Mouse (Mus musculus) ES-Bruce4 (cell line): Measurements from ENCODE around the gene Itgb3.

Source experiments
- CTCF ChIP-seq: IDR thresholded peaks from one replicate; pipeline ENCODE4 v1.8.1; 2011; ENCODE audit warnings: low read depth, low read length
- EP300 ChIP-seq: IDR thresholded peaks from 2 replicates; pipeline ENCODE4 v1.6.1; 2011; ENCODE audit warnings: low read depth, low read length; ENCODE audit not compliant: insufficient read depth
- POLR2A ChIP-seq: IDR thresholded peaks from one replicate; pipeline ENCODE4 v1.8.1; 2011; ENCODE audit warnings: low read length; ENCODE audit not compliant: insufficient read depth

DNA sequence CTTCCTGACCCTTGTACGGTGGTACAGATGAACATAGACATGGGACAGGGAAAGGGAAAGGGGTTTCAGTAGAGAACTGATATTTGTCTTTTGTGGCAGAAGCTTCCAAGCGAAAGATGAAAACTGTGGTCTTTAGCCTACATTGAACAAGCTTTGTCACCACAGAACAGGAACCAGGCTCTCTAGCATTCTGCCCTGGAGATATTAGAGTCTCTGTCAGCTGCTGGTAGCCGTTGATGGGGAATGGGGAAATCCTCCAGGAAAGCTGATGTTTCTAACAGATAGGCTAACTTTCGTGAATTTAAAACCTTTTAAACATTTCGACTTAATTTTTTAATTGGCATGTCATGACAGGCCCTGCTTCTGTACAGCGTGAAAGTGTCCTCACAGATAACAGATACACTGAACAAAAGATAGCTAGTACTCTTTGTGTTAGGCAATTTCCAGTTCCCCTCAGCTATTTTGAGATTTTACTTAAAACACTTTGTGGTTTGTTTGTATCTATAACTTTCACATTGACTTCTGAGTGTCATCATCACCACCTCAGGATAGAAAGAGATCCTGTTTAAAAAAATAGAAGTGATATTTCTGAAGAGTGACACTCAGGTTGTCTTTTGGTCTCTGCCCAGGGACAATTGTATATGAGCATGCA, 1.4 kb downstream of the Itgb3 start:
- TF ChIP-seq POLR2A: no peak
- TF ChIP-seq EP300: no peak
- TF ChIP-seq CTCF: no peak
